Mouse (Mus musculus) left cerebral cortex, adult 9 months (tissue): ENCODE measurements around the gene Cfap298.

Experiments used
- DNase-seq, 2 experiments: peaks; one replicate each; pipeline ENCODE4 v3.0.0; 2022; ENCODE audit warnings: low spot score in 2 of 2

Cfap298 gene

DNA sequence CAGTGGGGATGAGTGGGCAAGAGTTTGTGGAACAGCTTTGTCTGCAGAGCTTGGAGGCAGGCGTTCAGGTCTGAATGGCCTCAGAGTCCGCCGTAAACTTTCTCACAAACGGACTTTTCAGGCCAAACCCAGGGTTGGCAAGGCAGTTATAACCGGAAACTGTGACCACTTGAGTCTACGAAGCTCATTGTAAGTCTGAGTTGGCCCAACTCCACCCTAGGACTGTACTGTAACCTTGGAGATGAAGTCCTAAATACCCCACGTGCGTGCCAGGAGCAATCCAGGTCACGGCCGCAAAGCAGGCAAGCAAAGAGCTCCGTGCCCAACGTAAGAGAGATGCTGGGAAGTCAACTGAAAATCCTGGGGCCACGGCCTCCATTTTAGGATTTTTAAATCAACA lies 23.1 kb downstream of the Cfap298 start:
- no peak for DNase-seq

DNA sequence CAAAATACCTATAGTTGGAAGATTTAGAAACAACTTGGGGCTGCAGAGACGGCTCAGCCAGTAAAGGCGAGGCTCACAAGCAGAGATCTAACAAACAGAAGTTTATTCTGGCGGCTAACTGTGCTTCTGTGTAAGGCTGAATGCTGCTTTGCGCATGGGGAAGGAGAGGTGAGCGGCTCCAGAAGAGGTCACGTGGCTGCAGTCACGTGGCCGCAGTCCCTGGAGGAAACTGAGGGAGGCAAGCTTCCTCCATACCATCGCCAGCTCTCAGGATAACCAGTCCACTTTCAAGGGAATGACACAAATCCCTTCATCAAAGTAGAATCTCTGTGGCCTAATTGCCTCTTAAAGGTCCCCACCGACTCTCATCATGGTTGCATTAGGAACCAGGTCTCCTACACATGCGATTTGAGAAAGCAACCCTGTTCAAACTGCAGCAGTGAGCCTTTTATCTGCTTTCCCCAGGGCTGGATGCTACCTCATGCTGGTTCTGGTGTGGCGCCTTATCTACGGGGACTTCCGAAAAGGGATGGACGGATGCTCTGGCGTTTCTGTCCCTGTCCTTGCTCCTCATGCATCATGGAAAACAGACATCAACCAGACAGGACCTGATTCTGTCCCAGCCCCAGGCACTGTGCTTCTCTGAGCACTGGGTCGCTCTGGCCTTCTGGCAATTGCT lies 23.9 kb downstream of the Cfap298 start:
- DNase-seq = no peak

DNA sequence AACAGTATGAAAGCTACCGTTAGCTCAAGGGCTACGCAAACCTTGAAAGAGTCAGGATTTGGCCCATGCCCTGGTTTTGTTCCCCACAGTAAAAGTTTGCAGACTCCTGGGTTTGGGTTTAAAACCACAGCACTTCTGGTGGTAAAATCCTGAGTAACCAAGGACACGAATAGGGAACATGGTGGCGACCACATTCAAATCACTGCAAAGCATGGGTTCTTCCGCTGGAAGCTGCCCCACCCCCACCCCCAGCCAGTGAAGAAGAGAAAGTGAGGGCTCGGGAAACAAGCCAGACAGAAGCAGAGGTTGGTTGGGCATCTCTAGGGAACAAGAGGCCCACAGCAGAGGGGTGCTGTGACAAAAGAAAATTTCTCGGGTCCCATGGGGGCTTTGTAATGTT lies 27.7 kb downstream of the Cfap298 start:
- no peak for DNase-seq

DNA sequence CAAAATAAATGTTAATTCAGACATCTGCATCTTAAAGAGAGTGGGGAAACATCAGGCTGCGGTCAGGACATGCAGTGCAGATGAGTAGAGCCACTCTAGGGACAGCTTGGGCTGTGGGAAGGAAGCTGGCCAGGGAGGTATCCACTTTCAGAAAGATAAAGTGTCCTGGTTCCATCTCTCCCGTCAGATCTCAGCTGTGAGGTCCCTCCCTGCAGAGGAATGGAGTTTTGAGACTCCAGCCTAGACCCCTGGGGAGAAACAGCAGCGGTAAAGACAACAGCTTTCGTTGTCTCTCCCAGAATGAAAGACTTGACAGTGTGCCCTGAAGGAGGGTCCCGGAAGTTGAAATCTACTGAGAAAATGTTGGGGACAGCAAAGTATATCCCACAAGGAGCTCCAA lies 31.6 kb downstream of the Cfap298 start:
- no peak for DNase-seq

- DNase-seq = no peak
Observed at GRCm38 (mm10) chr16:90901364-90901763, 33.5 kb downstream of the Cfap298 start.

DNA sequence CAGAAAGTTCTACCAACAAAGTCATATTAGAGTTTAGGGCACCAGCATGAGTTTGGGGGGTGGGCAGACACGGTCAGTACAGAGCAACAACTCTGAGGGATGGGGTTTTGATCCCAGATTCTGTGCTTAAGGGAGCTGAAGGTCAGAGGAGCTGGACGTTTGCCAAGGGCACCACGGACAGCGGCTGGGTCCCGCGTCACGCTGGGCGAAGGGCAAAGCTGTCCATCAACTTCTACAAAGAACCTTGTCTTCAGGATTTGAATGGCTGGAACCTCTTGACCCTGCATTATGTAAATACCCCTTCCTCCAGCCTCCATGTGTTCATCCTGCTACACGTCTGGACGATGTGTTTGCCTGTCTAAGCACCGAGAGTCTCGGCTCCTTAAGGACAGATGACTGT lies 35.4 kb downstream of the Cfap298 start:
- DNase-seq = no peak

DNA sequence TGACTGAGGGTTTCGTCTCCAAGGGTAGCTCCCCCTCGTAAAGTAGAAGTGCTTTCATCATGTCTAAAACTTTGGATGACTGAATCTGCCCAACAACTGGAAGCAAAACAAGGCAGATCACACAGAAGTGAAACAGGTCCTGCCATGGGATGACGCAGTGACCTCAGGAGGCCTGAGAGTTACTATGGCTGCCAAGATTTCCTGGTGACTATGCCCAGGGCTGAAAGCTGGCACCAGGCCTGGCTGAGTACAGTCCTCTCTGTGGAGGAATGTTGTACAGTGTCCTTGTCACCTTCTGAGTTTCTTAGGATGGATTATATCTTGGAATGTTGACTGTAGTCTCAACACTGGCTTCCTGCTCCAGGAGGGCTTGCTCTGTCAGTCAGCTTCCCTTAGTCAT lies 37.3 kb downstream of the Cfap298 start:
- no peak for DNase-seq

- DNase-seq = no peak
Observed at GRCm38 (mm10) chr16:90893792-90894191, 41.1 kb downstream of the Cfap298 start.

DNA sequence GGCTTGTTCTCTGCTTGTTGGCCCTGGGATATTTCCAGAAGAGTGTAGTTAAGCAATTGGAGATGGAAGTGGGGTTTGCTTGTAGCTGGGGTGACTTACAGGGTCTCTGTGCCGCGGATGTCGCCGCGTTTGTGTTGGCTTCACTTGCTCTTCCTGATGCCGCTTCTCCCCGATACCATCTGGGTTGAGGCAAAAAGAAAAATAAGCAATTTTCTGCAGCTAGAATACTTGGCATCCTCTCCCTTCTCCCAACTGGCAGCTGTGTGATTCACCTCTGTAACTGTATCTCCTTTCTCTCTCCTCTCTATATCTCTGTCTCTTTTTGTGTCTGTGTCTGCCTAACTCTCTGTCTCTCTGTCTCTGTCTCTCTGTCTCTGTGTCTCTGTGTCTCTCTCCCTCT lies 41.9 kb downstream of the Cfap298 start:
- no peak for DNase-seq

DNA sequence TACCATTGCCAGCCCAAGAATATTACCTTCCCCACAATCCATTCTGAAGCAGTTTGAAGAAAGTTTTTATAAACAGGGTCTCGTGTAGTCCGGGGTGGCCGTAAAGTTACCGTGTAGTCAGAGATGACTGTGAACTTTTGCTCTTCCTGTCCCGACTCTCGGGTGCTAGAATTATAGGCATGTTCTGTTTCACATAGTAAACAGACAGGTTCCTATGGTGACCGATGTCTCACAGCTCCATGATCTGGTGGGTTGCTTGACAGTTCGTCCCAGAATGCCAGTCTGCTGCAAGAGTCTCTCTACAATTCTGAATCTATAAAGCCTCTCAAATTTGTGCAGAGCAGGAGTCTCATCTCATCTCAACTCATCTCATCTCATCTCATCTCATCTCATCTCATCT lies 42.8 kb downstream of the Cfap298 start:
- no peak for DNase-seq

DNA sequence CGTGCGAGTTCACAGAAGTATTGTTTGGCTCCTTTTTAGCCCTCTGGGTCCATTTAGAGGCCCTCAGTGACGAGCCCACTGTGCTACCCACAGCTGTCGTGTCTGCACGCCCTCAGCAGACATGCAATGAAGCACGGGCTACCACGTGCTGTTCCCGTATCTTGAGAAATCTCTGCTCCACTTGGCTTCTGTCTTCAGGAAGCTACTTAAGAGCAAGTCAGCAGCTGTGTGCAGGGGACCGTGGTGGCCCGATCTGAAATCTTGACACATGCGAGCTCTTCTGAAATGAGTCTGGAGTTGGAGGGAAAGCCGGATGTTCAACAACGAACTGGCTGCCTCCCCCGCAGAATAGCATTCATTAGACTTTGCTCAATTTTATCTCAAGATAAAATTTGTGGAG lies 43.3 kb downstream of the Cfap298 start:
- DNase-seq = no peak

DNA sequence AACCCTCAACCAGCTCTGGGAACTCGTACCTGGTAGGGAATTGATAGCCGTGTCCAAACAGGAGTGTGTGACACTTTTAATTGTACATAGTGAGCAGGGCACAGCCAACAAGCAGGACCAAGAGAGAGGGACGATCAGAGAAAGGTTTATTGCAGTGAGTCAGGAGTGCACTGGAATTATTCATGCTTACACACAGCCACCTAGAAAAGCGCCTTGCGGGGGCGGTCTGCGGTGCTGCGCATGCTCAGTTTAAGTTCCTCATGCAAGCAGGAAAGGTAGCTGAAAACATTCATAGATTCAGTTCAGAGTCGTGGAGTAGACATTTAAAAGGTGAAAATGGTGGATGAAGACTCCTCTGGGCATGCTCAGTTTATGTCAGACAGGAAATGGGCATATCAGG lies 44.2 kb downstream of the Cfap298 start:
- DNase-seq = peak in 1 of 2 experiments; percentile 13

- no peak for DNase-seq
Observed at GRCm38 (mm10) chr16:90885781-90886565, 48.9 kb downstream of the Cfap298 start.

DNA sequence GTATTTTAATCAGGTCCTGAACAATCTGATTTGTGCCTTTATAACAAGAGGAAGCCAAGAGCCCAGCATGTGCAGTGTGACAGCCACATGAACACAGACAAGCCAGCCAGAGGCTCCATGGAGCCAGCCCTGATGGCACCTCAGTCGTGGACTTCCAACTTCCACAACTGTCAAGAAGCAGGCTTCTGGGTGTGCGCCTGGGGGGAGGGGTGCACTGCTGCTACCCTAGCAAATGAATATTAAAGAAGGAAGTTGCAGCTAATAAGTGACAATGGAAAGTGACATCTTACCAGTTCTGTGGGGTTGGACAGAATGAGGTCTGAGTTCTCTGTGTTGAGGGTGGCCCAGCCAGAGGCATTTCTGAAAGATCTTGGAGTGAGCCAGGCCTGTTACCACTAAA lies 49.6 kb downstream of the Cfap298 start:
- no peak for DNase-seq

- no peak for DNase-seq
Observed at GRCm38 (mm10) chr16:90882501-90882977, 52.4 kb downstream of the Cfap298 start.

DNA sequence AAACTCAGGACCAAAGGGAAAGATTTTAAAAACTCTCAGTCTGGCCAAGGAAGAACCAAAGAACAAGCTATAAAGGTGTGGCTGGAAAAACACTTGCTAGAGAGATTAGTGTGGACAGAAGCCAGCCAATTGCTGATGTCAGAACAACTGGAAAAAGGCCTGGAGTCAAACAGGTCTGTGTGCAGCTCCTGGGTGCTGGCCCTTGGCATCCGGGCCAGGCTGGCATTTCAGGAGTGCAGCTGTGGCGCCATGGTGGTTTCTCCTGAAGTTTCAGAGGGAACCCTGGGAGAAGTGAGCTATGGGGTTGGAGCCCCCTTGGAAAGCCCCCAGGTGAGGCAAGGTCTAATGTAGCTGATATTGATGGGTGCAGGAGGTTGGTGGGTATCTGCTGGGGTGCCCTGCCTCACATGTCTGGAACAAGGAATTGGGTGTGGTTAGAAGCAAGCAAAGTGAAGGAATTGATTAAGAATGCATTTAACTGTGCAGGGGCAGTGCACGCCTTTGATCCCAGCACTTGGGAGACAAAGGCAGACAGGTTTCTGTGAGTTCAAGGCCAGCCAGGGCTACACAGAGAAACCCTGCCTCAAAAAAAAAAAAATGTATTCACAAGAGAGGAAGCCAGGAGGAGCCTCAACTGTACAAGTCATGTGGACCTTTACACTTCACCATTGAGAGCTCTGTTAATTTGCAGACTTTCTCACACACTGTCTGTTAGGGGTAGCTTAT lies 56.6 kb downstream of the Cfap298 start:
- no peak for DNase-seq
